Mouse (Mus musculus) heart, postnatal 4 days (tissue): ENCODE measurements around the gene Gm973. TPM values are rescaled to one million over a fixed set of nuclear protein-coding genes. Genes with fewer than 3 reads are reported as not detected.
"Not testable (repeated sequence)": the region's sequence is repeated elsewhere in the genome, so short reads cannot be mapped to it uniquely, and the experiment has no call there.

ENCODE experiments used
- DNase-seq: peaks from one replicate; pipeline ENCODE4 v3.0.0; 2021
- total RNA-seq, 2 experiments: library from RNA; stranded (reverse); gene quantifications; 2 replicates each; pipeline ENCODE4 v1.2.3; 2021

Gene Gm973
- total RNA-seq, 2 experiments from 2014 or later, result not detected

- DNase-seq, result no peak
Observed at GRCm38 (mm10) chr1:59592359-59592758, 76.3 kb downstream of the Gm973 start.

DNA sequence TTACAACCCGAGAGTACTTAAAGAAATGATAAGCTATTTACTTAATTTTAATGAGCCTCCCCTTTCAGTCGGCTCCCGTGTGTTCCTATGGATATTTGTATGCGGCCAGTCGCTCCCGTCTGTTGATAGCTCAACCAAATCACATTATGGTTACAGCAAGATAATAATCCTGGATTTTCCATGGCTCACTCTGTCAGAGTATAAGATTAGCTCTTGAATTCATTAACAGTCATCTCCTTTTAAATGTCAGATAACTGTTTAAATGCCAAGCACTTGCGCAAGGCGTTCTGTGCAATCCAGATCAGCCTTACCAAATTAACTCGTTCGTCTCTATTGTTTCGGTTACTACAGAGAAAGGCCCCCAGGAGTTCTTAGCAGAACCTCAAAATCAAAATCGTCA lies 76.8 kb downstream of the Gm973 start:
- DNase-seq, result no peak

DNA sequence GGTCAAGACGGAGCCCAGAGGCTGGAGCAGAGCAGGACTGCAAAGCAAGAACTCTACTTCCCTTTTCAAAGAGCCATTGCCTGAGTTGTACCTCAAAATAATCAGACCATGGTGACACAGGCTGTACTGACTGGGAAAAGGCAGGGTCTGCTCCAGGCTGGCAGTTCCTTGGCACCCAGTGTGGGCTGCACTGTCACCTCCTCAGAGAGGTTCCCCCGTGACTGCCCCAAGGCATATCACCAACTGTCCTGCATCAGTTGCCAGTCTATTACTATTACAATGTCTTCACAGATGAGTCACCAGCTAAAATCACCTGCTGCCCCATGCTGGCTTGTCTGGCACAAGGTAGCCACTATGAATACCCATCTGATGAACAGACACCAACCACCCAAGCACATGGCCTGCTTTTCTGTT lies 77.6 kb downstream of the Gm973 start:
- DNase-seq, result no peak

GRCm38 (mm10) chr1:59594586-59595266 lies 78.7 kb downstream of the Gm973 start:
- DNase-seq, result no peak

- no peak for DNase-seq
Observed at GRCm38 (mm10) chr1:59595609-59596008, 79.5 kb downstream of the Gm973 start.

DNA sequence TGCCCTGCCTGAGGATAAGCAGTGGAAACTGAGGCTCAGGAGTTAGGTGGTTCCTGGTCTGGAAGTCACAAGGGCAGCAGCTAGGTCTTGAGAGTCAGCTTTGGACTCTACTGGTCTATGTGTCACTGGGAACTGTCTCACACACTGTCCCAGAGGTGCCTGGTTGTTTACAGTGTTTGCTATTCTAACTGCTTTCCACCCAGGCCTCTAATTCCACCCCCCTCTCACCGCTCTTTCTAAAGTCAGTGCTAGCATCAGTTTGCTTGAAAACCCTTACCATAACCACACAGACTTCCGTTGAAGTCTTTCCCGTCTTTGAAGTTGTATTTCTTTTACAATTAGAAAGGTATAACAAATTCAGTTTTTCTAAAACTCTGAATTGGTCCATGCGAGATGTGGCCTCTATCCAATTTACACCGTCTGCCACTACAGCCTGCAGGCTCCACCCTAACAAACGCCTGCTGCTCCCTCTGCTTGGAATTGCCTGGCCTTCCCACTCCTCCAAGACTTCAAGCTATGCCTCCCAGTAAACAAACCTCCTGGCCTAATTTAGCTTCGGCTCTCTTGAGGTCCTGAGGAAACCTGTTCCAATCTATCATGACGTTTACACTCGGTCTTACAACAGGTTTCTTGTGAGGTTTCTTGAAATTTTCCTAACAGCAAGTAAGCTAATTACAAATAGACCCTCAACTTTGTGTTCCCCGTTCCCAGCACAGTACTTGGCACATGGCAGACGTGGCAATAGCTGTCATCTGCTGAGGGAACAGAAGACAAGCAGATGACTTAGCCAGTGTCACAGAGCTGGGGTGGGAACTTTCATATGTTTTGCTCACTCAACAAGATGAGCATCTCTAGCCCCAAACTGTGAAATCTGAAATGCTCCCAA lies 86.7 kb downstream of the Gm973 start:
- no peak for DNase-seq

DNA sequence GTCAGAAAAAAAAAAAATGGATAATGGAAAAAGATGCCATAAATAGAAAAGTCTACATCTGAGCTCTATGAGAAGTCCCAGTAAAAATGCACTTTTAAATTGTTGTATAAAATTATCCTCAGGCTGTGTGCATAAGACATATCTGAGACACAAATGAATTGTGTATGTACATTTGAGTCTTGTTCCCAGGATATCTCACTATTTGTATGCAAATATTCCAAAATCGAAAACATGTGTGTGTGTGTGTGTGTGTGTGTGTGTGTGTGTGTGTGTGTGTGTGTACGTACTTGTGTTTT lies 87.3 kb downstream of the Gm973 start:
- no peak for DNase-seq

DNA sequence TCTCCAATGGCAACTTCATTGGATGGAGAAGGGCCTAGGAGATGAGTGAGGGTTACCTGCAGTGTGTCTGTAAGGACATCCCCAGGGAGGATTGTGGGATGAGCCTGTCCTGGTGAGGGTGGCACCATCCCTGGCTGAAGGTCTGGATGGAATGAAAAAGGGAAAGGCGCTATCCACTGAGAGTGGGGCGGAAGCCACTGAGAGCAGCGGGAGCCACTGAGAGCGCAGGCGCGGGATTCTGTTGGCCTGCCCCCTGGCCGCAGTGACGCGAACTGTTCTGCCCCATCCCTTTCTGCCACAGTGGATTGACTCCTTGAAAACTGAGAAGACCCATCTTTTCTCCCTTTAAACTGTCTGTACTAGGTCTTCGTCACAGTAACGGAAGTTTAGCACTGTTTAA lies 87.8 kb downstream of the Gm973 start:
- peak; percentile 22 for DNase-seq

DNA sequence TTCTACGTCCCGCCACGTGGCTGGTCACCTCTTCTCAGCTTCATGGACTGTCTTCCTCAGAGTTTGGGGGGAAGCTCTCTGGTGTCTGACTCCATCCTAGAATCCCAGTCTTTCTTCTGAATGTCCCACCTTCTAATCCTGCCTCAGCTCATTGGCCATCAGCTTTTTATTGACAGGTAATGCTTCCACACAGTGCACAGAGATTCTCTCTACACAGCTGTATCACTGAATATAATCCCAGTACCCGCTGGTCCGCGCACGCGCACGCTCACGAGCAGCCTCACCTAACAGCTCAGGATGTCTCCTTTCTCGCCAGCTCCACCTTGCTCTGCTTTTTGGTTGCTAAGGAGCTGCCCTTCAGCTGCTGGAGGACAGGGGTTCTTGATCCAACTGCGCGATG lies 90.4 kb downstream of the Gm973 start:
- DNase-seq, result no peak

DNA sequence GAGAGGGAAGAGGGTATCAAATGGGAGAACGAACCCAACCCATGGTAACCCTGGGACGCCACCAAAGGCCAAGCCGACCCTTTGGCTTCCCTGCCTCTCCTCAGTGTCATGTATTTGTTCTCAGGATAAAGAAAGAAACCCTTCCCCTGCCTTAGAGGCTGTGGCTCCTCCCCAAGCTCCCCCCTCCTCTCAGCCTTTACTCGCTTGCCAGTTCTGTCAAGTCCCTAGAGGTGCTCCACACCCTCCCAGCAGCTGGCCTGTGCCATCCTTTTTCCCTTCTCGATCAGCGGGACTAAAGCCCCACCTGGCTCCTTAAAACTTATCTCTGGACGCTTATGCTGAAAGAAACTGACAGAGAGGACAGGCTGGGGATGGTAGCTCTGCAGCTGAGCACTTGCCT lies 91.0 kb downstream of the Gm973 start:
- DNase-seq, result no peak

DNA sequence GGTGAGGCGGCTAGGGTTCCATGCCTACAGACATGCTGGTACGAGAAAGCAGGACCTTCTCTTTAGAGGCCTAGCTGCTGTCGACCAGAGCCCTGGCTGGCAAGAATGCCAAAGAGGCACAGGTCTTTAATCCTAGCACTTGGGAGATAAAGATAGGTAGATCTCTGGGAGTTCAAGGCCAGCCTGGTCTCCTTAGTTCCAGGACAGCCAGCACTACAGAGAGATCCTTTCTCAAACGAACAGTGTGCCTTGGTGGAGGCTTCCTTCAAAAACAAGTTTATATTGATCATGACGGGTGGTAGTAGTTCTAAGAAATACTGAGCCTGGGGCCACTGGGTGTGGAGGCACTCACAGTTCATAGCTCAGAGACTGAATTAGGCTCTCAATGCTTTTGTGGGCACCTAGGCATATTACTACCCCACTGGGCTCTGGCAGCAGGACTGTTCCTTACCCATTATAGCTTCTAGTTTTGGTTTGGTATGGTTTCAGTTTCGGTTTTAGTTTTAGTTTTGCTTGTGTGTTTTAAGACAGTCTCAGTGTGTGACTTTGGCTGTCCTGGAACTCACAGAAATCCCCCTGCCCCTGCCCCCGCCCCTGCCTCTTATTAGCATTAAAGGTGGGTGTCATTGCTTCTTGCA lies 92.2 kb downstream of the Gm973 start:
- DNase-seq, result no peak

DNA sequence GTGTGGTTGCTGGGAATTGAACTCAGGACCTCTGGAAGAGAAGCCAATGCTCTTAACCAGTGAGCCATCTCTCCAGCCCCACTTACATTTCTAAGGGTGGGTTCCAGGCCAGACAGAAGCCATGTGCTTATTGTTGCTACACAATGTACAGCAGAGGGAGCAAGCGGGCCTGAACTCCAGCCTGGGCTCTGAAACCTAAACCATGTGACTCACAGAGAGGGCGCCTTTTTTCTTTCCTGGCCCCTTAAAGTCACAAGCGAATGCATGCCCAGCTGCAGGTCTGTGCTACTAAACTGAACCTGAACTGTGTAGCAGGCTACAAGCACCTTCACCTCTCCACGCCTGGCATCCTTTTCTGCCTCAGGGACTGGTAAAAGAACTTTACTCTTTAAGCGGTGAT lies 92.9 kb downstream of the Gm973 start:
- no peak for DNase-seq

DNA sequence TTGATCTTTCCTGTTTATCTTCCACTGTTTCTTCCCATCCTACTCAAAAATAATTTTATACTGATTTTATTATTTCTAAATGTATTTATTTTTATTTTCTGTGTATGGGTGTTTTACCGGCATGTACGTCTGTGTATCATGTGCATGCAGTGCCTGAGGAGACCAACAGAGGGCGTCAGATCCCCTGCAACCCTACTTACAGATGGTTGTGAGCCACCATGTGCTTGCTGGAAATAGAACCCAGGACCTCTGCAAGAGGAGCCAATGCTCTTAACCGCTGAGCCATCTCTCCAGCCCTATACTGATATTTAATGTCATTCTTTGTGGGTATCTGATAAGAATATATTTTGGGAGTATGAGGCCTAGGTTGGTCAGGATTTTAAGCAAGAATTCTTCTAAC lies 93.4 kb downstream of the Gm973 start:
- no peak for DNase-seq

GRCm38 (mm10) chr1:59609896-59610295 lies 93.8 kb downstream of the Gm973 start:
- peak; percentile 36 for DNase-seq

DNA sequence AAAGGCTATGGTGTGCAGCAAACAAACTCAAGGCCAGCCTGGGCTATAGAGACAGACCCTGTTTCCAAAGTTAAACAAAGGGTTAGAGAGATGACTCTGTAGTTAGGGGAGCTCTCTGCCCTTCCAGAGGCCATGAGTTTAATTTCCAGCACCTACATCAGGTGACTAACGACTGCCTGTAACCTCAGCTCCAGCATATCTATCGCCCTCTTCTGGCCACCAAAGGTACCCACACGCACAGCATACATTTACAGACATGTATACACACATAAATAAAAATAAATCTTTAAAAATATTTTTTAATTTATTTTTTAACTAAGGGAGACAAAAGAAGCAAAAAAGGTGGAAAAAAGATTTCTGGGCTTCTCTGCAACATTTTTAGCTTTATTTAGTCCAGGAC lies 94.9 kb downstream of the Gm973 start:
- no peak for DNase-seq

DNA sequence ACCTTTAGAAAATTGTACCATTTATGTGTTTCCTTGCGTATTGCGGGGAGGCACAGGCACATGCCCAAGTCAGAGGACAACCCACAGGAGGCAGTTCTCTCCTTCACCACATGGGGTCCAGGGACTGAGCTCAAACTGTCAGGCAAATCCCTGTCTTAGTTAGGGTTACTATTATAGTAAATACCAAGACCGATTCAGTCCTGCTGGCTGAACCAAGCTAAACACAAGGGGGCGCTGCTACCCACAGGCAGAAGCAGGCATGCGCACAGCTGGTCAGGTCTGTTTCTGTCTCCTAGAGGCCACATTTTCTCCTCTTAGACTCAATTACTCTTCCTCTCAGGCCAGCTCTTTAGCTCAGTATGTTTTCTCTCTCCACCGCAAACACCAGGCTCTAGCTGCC lies 97.7 kb downstream of the Gm973 start:
- DNase-seq, result peak; percentile 81

- DNase-seq, result no peak
Observed at GRCm38 (mm10) chr1:59615021-59615420, 99.0 kb downstream of the Gm973 start.

DNA sequence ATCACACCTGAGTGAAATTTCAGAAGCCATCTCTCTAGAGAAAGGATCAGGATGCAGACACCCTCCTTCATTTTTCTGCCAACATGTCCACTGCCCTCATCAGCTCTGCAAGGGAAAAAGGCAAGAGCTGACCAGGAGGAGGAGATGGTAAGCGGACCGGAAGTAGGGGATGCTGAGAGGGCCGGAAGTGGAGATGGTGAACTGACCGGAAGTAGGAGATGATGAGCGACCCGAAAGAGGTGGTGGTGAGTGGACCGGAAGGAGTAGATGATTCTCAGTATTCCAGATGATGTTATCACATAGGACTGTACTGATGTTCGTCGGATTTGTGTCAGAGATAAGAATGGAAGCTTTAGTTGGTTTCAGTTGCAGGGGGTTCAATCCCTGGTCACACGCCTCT lies 103.1 kb downstream of the Gm973 start:
- no peak for DNase-seq

DNA sequence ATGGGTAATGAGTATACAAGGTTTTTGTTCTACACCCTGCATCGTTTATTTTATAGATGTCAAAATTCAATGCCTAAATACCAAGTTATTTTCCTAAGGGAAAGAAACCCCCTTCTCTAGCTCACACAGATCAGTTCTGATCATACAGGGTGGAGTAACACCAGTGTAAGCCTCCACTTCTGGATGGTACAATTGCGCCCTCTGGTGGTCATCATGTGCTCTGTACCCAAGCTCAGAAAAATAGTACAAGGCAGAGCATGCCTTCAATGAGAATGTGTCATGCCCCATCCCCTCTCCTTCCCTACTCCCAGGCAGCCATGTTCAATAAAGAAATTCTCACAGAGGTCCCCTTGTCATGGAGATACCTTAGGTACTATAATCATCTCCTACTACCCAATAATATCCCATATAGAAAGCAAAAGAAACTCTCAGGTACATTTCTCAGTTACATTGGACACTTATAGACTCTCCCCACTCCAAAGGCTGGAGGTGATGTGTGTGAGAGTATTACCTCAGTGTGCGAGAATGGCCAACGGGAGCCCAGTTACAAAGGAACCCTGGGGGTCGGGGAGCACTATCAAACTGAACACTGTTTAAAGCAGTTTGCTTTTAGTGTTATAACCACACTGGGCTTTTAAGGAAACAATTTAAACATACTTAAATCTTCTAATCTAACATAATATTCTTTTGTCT lies 107.4 kb downstream of the Gm973 start:
- DNase-seq, result peak; percentile 79

DNA sequence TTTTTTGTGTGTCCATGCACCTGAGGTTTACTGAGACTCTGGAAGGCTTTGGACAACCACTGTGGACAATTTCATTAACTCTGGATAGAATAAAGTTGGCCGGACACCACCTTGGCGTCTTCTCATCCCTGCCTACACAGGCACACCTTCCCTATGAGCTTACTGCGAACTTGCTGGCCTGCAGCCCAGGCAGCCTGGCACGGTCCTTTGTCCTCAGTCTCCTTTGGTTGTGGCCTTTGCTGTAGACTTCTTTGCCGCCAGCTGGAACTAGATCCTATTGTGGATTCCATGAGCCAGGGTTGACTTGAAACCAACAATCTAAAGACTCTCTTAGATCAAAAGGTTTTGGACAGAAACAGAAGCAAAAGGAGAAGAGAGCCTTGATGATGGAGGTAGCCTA lies 109.3 kb downstream of the Gm973 start:
- peak; percentile 29 for DNase-seq

DNA sequence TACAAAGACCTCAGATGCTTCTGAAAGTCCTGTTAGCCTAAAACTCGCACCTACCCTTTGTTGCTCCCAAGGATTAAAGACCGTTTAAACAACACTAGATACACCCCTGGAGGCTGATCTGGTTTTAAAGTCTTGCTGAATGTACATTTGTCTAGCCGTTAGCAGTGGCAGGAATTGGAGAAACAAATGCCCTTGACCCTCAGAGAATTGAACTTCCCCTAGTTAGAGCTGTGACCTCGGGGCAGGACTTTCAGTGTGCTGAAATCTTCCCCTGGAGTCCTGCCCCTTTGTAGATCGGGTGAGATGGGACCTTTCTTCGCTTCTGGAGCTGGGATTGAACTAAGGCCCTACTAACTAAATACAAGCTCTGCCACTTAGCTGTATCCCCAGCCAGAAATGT lies 113.1 kb downstream of the Gm973 start:
- no peak for DNase-seq

DNA sequence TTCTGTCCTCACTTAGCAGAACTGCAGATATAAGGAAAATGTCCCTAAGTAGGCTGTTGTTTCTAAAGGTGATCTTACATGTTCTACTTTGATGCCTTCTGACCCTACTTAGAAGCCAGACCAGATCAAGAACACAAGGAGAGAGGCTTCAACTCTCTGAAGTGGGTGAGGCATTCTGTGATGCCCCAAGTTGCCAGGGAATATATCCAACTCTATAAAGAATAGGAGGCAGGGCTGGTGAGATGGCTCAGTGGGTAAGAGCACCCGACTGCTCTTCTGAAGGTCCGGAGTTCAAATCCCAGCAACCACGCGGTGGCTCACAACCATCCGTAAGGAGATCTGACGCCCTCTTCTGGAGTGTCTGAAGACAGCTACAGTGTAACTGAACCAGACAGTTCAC lies 114.3 kb downstream of the Gm973 start:
- not testable (repeated sequence) for DNase-seq

DNA sequence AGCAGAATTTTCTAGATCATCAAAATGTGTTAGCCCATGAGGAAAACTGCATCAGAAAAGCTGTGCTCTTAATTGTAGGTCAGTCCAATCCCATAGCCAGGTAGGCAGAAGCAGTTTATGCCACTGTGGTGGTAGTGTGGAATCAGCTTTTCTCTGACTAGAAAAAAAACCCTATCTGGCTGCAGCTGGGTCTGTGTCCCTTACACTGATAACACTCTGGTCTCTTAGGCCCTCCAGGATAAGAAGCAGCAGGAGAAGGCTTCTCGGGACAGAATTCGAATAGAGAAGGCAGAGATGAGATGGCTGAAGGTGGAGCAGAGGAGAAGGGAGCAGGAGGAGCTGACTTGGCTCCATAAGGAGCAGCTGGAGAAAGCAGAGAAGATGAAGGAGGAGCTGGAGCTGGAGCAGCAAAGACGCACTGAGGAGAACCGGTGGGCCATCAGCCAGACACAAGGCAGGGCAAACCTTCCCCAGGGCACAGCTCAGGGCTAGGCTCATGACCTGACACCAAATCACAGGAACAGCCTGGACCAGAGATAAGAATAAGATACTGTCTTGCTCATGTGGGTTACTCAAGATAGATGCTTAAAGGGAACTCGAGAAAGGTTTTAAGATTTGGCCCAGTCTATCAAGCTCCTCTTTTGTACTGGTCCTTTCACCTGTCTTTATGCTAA lies 116.1 kb downstream of the Gm973 start:
- DNase-seq, result no peak
